Mouse (Mus musculus) layer of hippocampus, adult 18-20 months (tissue): ENCODE measurements at regions not wholly inside any gene's neighbourhood (a gene's known extent, or its start where the extent isn't known, plus 50 kb on each side); places are given as distances from the start of the nearest gene placed in this dataset.
A peak's percentile ranks its signal among the peaks of the same experiment; 100 is the strongest.

Experiments used
- DNase-seq, 2 experiments: peaks; one replicate each; pipeline ENCODE4 v3.0.0; 2022; ENCODE audit warnings: low spot score in 2 of 2

- DNase-seq, result no peak
These were observed 283.3 kb upstream of the Nr2f2 start for GRCm38 (mm10) chr7:70649760-70650377.

GRCm38 (mm10) chr7:70646801-70647200 is 280.3 kb upstream of the Nr2f2 start:
- no peak for DNase-seq

- no peak for DNase-seq
These were observed 277.3 kb upstream of the Nr2f2 start for GRCm38 (mm10) chr7:70643694-70644301.

GRCm38 (mm10) chr7:70643055-70643454 is 276.5 kb upstream of the Nr2f2 start:
- DNase-seq, result no peak

- DNase-seq, result peak in 1 of 2 experiments; percentile 14
These were observed 274.7 kb upstream of the Nr2f2 start for GRCm38 (mm10) chr7:70641217-70641616.

GRCm38 (mm10) chr7:70640574-70640973 is 274.0 kb upstream of the Nr2f2 start:
- DNase-seq, result no peak

GRCm38 (mm10) chr7:70638161-70638560 is 271.6 kb upstream of the Nr2f2 start:
- no peak for DNase-seq

GRCm38 (mm10) chr7:70634016-70634415 is 267.5 kb upstream of the Nr2f2 start:
- DNase-seq, result peak in 1 of 2 experiments; percentile 2

GRCm38 (mm10) chr7:70633577-70633976 is 267.0 kb upstream of the Nr2f2 start:
- peak in 1 of 2 experiments; percentile 7 for DNase-seq

- DNase-seq, result no peak
These were observed 259.2 kb upstream of the Nr2f2 start for GRCm38 (mm10) chr7:70625643-70626231.

- DNase-seq, result no peak
These were observed 258.4 kb upstream of the Nr2f2 start for GRCm38 (mm10) chr7:70624727-70625642.

GRCm38 (mm10) chr7:70624031-70624726 is 257.6 kb upstream of the Nr2f2 start:
- DNase-seq, result no peak

GRCm38 (mm10) chr7:70619400-70619799 is 252.9 kb upstream of the Nr2f2 start:
- no peak for DNase-seq

- DNase-seq, result no peak
These were observed 251.7 kb upstream of the Nr2f2 start for GRCm38 (mm10) chr7:70618270-70618669.

GRCm38 (mm10) chr7:70606511-70606910 is 240.0 kb upstream of the Nr2f2 start:
- DNase-seq, result no peak

- no peak for DNase-seq
These were observed 238.1 kb upstream of the Nr2f2 start for GRCm38 (mm10) chr7:70604471-70605174.

GRCm38 (mm10) chr7:70593027-70593426 is 226.5 kb upstream of the Nr2f2 start:
- no peak for DNase-seq

GRCm38 (mm10) chr7:70591361-70592256 is 225.1 kb upstream of the Nr2f2 start:
- no peak for DNase-seq

GRCm38 (mm10) chr7:70589713-70590112 is 223.2 kb upstream of the Nr2f2 start:
- DNase-seq, result no peak
